Mouse (Mus musculus) heart, embryonic 16.5 days (tissue): ENCODE results near the gene Slc34a1. TPM values are rescaled to one million over a fixed set of nuclear protein-coding genes. Genes with fewer than 3 reads are reported as not detected.
A peak's percentile ranks its signal among the peaks of the same experiment; 100 is the strongest.

Experiments
- ATAC-seq: fragments of 200-750 bp; cut with Nextera tagmentation; replicated peaks from 2 replicates; pipeline ENCODE4 v1.8.0; 2017; ENCODE audit warnings: moderate number of reproducible peaks; ENCODE audit not compliant: insufficient read depth, low FRiP score; ENCODE audit errors: extremely low read depth
- H3K27ac ChIP-seq: fragments of 300-500 bp; sonication (generic); 2 replicates; pipeline ENCODE4 v1.5.1; 2014; ENCODE audit warnings: mild to moderate bottlenecking, low read length, control low read depth, moderate library complexity
- H3K27me3 ChIP-seq: fragments of 300-500 bp; sonication (generic); 2 replicates; pipeline ENCODE4 v1.6.1; 2014; ENCODE audit warnings: low read length, mixed read lengths; ENCODE audit not compliant: control insufficient read depth, insufficient read depth
- H3K36me3 ChIP-seq: fragments of 300-500 bp; sonication (generic); 2 replicates; pipeline ENCODE4 v1.6.1; 2014; ENCODE audit not compliant: control insufficient read depth, insufficient read depth
- H3K4me1 ChIP-seq: fragments of 300-500 bp; sonication (generic); 2 replicates; pipeline ENCODE4 v1.6.1; 2014; ENCODE audit warnings: low read length, mixed read lengths; ENCODE audit not compliant: control insufficient read depth, insufficient read depth
- H3K4me2 ChIP-seq: fragments of 300-500 bp; sonication (generic); 2 replicates; pipeline ENCODE4 v1.6.1; 2014; ENCODE audit warnings: low read depth, mild to moderate bottlenecking, control low read depth, low read length
- H3K4me3 ChIP-seq: fragments of 300-500 bp; sonication (generic); 2 replicates; pipeline ENCODE4 v1.5.1; 2014; ENCODE audit warnings: mild to moderate bottlenecking, control low read depth, low read length
- H3K9ac ChIP-seq: fragments of 300-500 bp; sonication (generic); 2 replicates; pipeline ENCODE4 v1.6.1; 2014; ENCODE audit warnings: low read length, control low read depth
- H3K9me3 ChIP-seq: fragments of 300-500 bp; sonication (generic); replicated peaks from 2 replicates; pipeline ENCODE4 v1.6.1; 2016; ENCODE audit warnings: low read length; ENCODE audit not compliant: control insufficient read depth
- WGBS: fragments of 180-500 bp; shearing (Covaris S2); extraction: QIAGEN DNeasy Blood & Tissue Kit; methylation state at CpG from one replicate; pipeline ENCODE4 v1.1.7; 2014; 5-methylcytosine and 5-hydroxymethylcytosine counted together
- polyA plus RNA-seq: library from polyadenylated mRNA; unstranded; fragments of >200 nt; fragmentation: Nextera tagmentation; extraction: Ambion mirVana; gene quantifications from 2 replicates; pipeline ENCODE4 v1.2.1, GENCODE M21; 2015

Gene Slc34a1
- polyA plus RNA-seq, 1 experiment from 2014 or later: not detected

DNA sequence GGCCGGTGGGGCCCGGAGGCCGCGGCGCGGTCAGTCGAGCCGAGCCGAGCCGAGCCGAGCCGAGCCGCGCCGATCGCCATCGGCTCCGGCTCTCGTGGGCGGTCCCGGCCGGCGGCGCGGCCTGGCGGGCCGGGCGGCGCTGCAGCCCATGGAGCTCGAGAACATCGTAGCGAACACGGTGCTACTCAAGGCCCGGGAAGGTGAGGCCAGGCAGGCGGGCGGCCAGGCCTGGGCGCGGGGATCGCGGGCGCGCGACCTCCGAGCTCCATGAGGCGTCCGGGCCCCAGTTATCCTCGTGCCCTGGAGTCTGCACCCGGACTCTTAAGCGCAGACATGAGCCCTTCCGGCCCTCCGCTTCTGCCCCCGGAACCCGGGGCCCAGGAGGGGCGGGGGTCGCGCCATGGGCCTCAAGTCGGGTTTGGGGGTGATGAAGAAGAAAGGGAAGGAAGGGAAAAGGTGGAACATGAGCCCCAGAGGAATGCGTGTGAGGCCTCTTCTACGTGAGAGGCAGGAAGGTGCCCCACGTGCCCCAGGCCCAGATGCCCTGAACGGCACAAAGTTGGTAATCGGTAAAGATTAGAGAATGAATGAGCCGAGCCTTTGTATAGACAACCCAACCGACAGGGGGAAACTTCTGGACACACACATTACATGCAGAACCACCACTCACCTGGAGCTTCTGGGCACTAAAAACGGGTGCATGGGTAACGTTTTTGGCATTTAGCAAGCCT, 47.5 kb downstream of the Slc34a1 start:
- peak overlapping the region; percentile 89 for H3K4me3 ChIP-seq
- peaks cover 42% of the 10 kb centered on the region for H3K4me1 ChIP-seq
- ATAC-seq: peak; percentile 4
- H3K27ac ChIP-seq: peak overlapping the region; percentile 97
- H3K9ac ChIP-seq: peak overlapping the region; percentile 97
- no peaks in the 10 kb centered on the region for H3K27me3 ChIP-seq
- no peaks in the 10 kb centered on the region; the same call in 1 of the 2 replicates for H3K36me3 ChIP-seq
- under 1% methylated on average over 66 of the region's 66 CpGs for WGBS
- no peaks in the 10 kb centered on the region for H3K9me3 ChIP-seq
- H3K4me2 ChIP-seq: peak overlapping the region; percentile 94

GRCm38 (mm10) chr13:55446483-55447105, 48.6 kb downstream of the Slc34a1 start:
- WGBS: 73% methylated on average over 6 of the region's 6 CpGs
- peak overlapping the region; percentile 94 for H3K4me2 ChIP-seq
- H3K27ac ChIP-seq: no peak overlapping the region
- peak overlapping the region; percentile 97; the same call in 1 of the 2 replicates for H3K9ac ChIP-seq
- H3K9me3 ChIP-seq: no peaks in the 10 kb centered on the region
- H3K27me3 ChIP-seq: no peaks in the 10 kb centered on the region
- peaks cover 50% of the 10 kb centered on the region for H3K4me1 ChIP-seq
- no peak for ATAC-seq
- H3K4me3 ChIP-seq: peak overlapping the region; percentile 89
- H3K36me3 ChIP-seq: peaks cover 9% of the 10 kb centered on the region

- H3K4me2 ChIP-seq: no peak overlapping the region
- no peak for ATAC-seq
- no peak overlapping the region; the same call in 1 of the 2 replicates for H3K27ac ChIP-seq
- H3K4me1 ChIP-seq: peaks cover 53% of the 10 kb centered on the region
- H3K36me3 ChIP-seq: peaks cover 18% of the 10 kb centered on the region
- 37% methylated on average over 3 of the region's 3 CpGs for WGBS
- H3K27me3 ChIP-seq: no peaks in the 10 kb centered on the region
- no peak overlapping the region for H3K9ac ChIP-seq
- no peaks in the 10 kb centered on the region for H3K9me3 ChIP-seq
- H3K4me3 ChIP-seq: no peak overlapping the region
These were observed 49.6 kb downstream of the Slc34a1 start for GRCm38 (mm10) chr13:55447543-55447943.

- Histone ChIP-seq H3K4me1 (peaks cover 53% of the 10 kb centered on the region), H3K27ac (no peak overlapping the region; the same call in 1 of the 2 replicates)
- no peak for ATAC-seq
These were observed 50.1 kb downstream of the Slc34a1 start for GRCm38 (mm10) chr13:55448131-55448530.

GRCm38 (mm10) chr13:55449205-55449604, 51.2 kb downstream of the Slc34a1 start:
- no peak for ATAC-seq
- H3K27ac ChIP-seq: no peak overlapping the region
- H3K36me3 ChIP-seq: peaks cover 33% of the 10 kb centered on the region
- H3K9me3 ChIP-seq: no peaks in the 10 kb centered on the region
- no peak overlapping the region for H3K4me3 ChIP-seq
- H3K9ac ChIP-seq: no peak overlapping the region
- peaks cover 46% of the 10 kb centered on the region for H3K4me1 ChIP-seq
- 88% methylated on average over 9 of the region's 9 CpGs for WGBS
- H3K27me3 ChIP-seq: no peaks in the 10 kb centered on the region
- H3K4me2 ChIP-seq: no peak overlapping the region

More at GRCm38 (mm10) chr13:55448131-55448530, 50.1 kb downstream of the Slc34a1 start:
- H3K4me3 ChIP-seq: no peak overlapping the region
- H3K4me2 ChIP-seq: no peak overlapping the region
- H3K36me3 ChIP-seq: peaks cover 23% of the 10 kb centered on the region
- no peaks in the 10 kb centered on the region for H3K9me3 ChIP-seq
- 89% methylated on average over 5 of the region's 5 CpGs for WGBS
- no peak overlapping the region for H3K9ac ChIP-seq
- H3K27me3 ChIP-seq: no peaks in the 10 kb centered on the region

DNA sequence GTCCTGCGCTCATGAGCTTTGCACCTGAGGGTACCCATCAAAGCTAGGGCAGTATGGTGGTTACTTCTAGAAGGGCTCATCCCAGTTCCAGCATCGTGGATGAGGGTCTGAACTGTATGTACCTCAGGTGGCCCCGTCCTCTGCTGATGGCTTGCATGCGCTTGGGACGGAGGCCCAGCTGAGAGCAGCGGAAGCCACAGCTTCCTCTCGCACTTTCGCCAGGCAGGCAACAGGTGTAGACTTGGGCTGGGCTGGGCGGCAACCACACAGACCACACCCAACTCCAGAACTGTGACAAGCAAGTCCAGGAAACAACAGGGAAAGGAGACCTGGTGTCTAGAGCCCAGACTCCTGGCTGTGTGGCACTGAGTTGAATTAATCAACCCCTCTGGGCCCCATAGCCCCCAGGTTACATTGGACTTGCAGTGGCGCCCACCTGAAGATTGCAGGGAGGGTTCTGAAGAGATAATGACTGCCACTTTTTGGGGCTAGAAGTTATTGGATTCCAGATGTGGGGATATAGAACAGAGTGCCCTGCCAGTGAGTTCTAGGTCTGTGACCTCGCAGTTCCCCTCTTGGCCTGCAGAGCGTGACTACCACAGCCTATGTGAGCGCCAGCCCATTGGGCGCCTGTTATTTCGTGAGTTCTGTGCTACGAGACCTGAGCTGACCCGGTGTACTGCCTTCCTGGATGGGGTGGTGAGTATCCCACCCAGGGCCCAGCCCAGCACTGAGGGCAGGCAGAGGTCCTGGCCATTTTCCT, 51.9 kb downstream of the Slc34a1 start:
- Histone ChIP-seq H3K4me1 (peaks cover 44% of the 10 kb centered on the region), H3K36me3 (peaks cover 39% of the 10 kb centered on the region), H3K4me3 (no peak overlapping the region), H3K27me3 (no peaks in the 10 kb centered on the region), H3K4me2 (peak overlapping the region; percentile 21), H3K9me3 (no peaks in the 10 kb centered on the region), H3K27ac (peak overlapping the region; percentile 76), H3K9ac (no peak overlapping the region)
- WGBS: 84% methylated on average over 17 of the region's 17 CpGs
- ATAC-seq: no peak

DNA sequence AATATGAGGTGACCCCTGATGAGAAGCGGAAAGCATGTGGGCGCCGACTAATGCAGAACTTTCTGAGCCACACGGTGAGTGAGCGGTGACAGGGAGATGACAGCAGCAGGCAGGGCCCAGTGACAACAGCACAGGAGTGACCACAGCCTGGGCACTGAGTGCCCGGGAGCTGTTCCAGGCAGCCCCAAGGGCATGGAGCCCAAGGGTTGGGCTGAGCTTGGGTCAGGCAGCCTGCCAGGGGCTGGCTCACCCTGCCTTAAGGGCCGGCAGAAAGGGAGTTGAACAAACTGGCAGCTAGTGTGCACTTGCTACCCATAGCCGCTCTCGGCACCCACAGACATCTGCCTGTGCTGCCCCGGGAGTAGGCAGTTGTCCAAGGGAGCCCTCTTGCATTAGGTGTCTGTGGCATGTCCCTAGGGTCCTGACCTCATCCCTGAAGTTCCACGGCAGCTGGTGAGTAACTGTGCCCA, 52.6 kb downstream of the Slc34a1 start:
- H3K4me3 ChIP-seq: no peak overlapping the region
- H3K9ac ChIP-seq: no peak overlapping the region; the same call in 1 of the 2 replicates
- peaks cover 42% of the 10 kb centered on the region for H3K36me3 ChIP-seq
- H3K9me3 ChIP-seq: no peaks in the 10 kb centered on the region
- no peaks in the 10 kb centered on the region for H3K27me3 ChIP-seq
- peaks cover 44% of the 10 kb centered on the region for H3K4me1 ChIP-seq
- peak; percentile 85 for ATAC-seq
- peak overlapping the region; percentile 76 for H3K27ac ChIP-seq
- no peak overlapping the region for H3K4me2 ChIP-seq
- 50% methylated on average over 11 of the region's 11 CpGs for WGBS

- Histone ChIP-seq H3K27ac (no peak overlapping the region), H3K4me2 (no peak overlapping the region), H3K9ac (no peak overlapping the region; the same call in 1 of the 2 replicates), H3K4me1 (peaks cover 39% of the 10 kb centered on the region), H3K9me3 (no peaks in the 10 kb centered on the region), H3K4me3 (no peak overlapping the region), H3K27me3 (no peaks in the 10 kb centered on the region), H3K36me3 (peaks cover 42% of the 10 kb centered on the region)
- 88% methylated on average over 10 of the region's 10 CpGs for WGBS
- no peak for ATAC-seq
These were observed 53.3 kb downstream of the Slc34a1 start for GRCm38 (mm10) chr13:55451296-55451695.
